Mouse (Mus musculus) heart, postnatal 25 days (tissue): ENCODE measurements around the gene Mgat2. TPM values are rescaled to one million over a fixed set of nuclear protein-coding genes. Genes with fewer than 3 reads are reported as not detected.
A peak's percentile ranks its signal among the peaks of the same experiment; 100 is the strongest.

Source experiments
- DNase-seq: peaks from one replicate; pipeline ENCODE4 v3.0.0; 2022; ENCODE audit warnings: low spot score
- intact Hi-C: fragments of 180-260 bp; cut with DNase I; formaldehyde crosslinking; loops from one replicate; pipeline ENCODE4 v1.15.1; 2025
- total RNA-seq, 2 experiments: library from RNA; stranded (reverse); gene quantifications; 2 replicates each; pipeline ENCODE4 v1.2.3; 2021

The Mgat2 gene
- total RNA-seq, 2 experiments from 2014 or later = 19.6 to 20.0 TPM

GRCm38 (mm10) chr12:69175975-69176374, 8.0 kb upstream of the Mgat2 start:
- no peak for DNase-seq
- intact Hi-C loops = no loop called here

- no peak for DNase-seq
- intact Hi-C loops = no loop called here
These were observed 6.4 kb upstream of the Mgat2 start for GRCm38 (mm10) chr12:69177526-69177925.

- intact Hi-C loops = no loop called here
- DNase-seq = no peak
These were observed 4.6 kb upstream of the Mgat2 start for GRCm38 (mm10) chr12:69179371-69179770.

GRCm38 (mm10) chr12:69181800-69182199, 2.2 kb upstream of the Mgat2 start:
- DNase-seq = no peak
- intact Hi-C loops = no loop called here

- intact Hi-C loops = no loop called here
- peak; percentile 39 for DNase-seq
These were observed 662 bp downstream of the Mgat2 start for GRCm38 (mm10) chr12:69184342-69185295.

- DNase-seq = no peak
- intact Hi-C loops = no loop called here
These were observed 1.4 kb downstream of the Mgat2 start for GRCm38 (mm10) chr12:69185371-69185770.

- DNase-seq = no peak
- intact Hi-C loops = no loop called here
These were observed 3.0 kb downstream of the Mgat2 start for GRCm38 (mm10) chr12:69186811-69187471.

GRCm38 (mm10) chr12:69190074-69190473, 6.1 kb downstream of the Mgat2 start:
- intact Hi-C loops = no loop called here

GRCm38 (mm10) chr12:69190522-69190921, 6.6 kb downstream of the Mgat2 start:
- no peak for DNase-seq
- intact Hi-C loops = no loop called here

More at GRCm38 (mm10) chr12:69190074-69190473, 6.1 kb downstream of the Mgat2 start:
- no peak for DNase-seq

- intact Hi-C loops = no loop called here
These were observed 7.4 kb downstream of the Mgat2 start for GRCm38 (mm10) chr12:69191396-69191795.

GRCm38 (mm10) chr12:69192637-69193036, 8.7 kb downstream of the Mgat2 start:
- DNase-seq = no peak
- intact Hi-C loops = no loop called here

More at GRCm38 (mm10) chr12:69191396-69191795, 7.4 kb downstream of the Mgat2 start:
- no peak for DNase-seq

- intact Hi-C loops = loop anchor here (5.0 kb wide), 1 partner anchor 101 kb away; the partner anchor contains the start of gene Klhdc2
- peak; percentile 44 for DNase-seq
These were observed 12.8 kb downstream of the Mgat2 start, which contains the start of gene Gm49383 for GRCm38 (mm10) chr12:69196444-69197377. Gene Gm49383, minus strand, starts transcription at chr12:69197104.

GRCm38 (mm10) chr12:69197378-69198163, 13.6 kb downstream of the Mgat2 start:
- DNase-seq = peak; percentile 27
- intact Hi-C loops = loop anchor here (5.0 kb wide), 1 partner anchor 100 kb away; the partner anchor contains the start of gene Klhdc2

- no peak for DNase-seq
- intact Hi-C loops = loop anchor here (5.0 kb wide), 1 partner anchor 99 kb away; the partner anchor contains the start of gene Klhdc2
These were observed 14.2 kb downstream of the Mgat2 start, which contains the start of gene Dnaaf2 for GRCm38 (mm10) chr12:69198164-69198535. Gene Dnaaf2, minus strand, starts transcription at chr12:69198429.

GRCm38 (mm10) chr12:69198985-69199384, 15.0 kb downstream of the Mgat2 start:
- intact Hi-C loops = loop anchor here (5.0 kb wide), 1 partner anchor 98 kb away; the partner anchor contains the start of gene Klhdc2
- DNase-seq = no peak

- DNase-seq = no peak
- intact Hi-C loops = no loop called here
These were observed 20.3 kb downstream of the Mgat2 start, which contains the start of gene Gm49384 for GRCm38 (mm10) chr12:69204052-69204833. Gene Gm49384, minus strand, starts transcription at chr12:69204267.

- no peak for DNase-seq
- intact Hi-C loops = no loop called here
These were observed 23.4 kb downstream of the Mgat2 start for GRCm38 (mm10) chr12:69207396-69207795.

GRCm38 (mm10) chr12:69207926-69208325, 24.0 kb downstream of the Mgat2 start:
- no peak for DNase-seq
- intact Hi-C loops = no loop called here
